Mouse (Mus musculus) forebrain, embryonic 12.5 days (tissue): ENCODE measurements at regions not wholly inside any gene's neighbourhood (a gene's known extent, or its start where the extent isn't known, plus 50 kb on each side); places are given as distances from the start of the nearest gene placed in this dataset.

ENCODE experiments used
- ATAC-seq: fragments of 200-750 bp; cut with Nextera tagmentation; 2 replicates; pipeline ENCODE4 v1.8.0; 2017; ENCODE audit warnings: moderate TSS enrichment; ENCODE audit not compliant: low FRiP score
- H3K27ac ChIP-seq: fragments of 300-500 bp; sonication (generic); 2 replicates; pipeline ENCODE4 v1.5.1; 2016; ENCODE audit warnings: mild to moderate bottlenecking
- H3K27me3 ChIP-seq: fragments of 300-500 bp; sonication (generic); 2 replicates; pipeline ENCODE4 v1.6.1; 2016; ENCODE audit warnings: mild to moderate bottlenecking
- H3K36me3 ChIP-seq: fragments of 300-500 bp; sonication (generic); replicated peaks from 2 replicates; pipeline ENCODE4 v1.6.1; 2016; ENCODE audit warnings: mild to moderate bottlenecking
- H3K4me1 ChIP-seq: fragments of 300-500 bp; sonication (generic); 2 replicates; pipeline ENCODE4 v1.6.1; 2016
- H3K4me2 ChIP-seq: fragments of 300-500 bp; sonication (generic); 2 replicates; pipeline ENCODE4 v1.6.1; 2016; ENCODE audit warnings: mild to moderate bottlenecking, moderate library complexity
- H3K4me3 ChIP-seq: fragments of 300-500 bp; sonication (generic); replicated peaks from 2 replicates; pipeline ENCODE4 v1.5.1; 2016; ENCODE audit warnings: mild to moderate bottlenecking
- H3K9ac ChIP-seq: fragments of 300-500 bp; sonication (generic); 2 replicates; pipeline ENCODE4 v1.6.1; 2016; ENCODE audit warnings: mild to moderate bottlenecking
- H3K9me3 ChIP-seq: fragments of 300-500 bp; sonication (generic); 2 replicates; pipeline ENCODE4 v1.6.1; 2016
- WGBS: fragments of 180-500 bp; shearing (Covaris S2); methylation state at CpG from one replicate; pipeline ENCODE4 v1.1.7; 2016; 5-methylcytosine and 5-hydroxymethylcytosine counted together

GRCm38 (mm10) chr9:90434902-90435301 lies 164.3 kb upstream of the Tbc1d2b start:
- 60% methylated on average over 4 of the region's 4 CpGs for WGBS
- Histone ChIP-seq H3K9ac (no peak overlapping the region), H3K4me1 (no peaks in the 10 kb centered on the region), H3K27ac (no peak overlapping the region), H3K4me3 (no peak overlapping the region), H3K4me2 (no peak overlapping the region), H3K9me3 (no peaks in the 10 kb centered on the region), H3K27me3 (no peaks in the 10 kb centered on the region), H3K36me3 (no peaks in the 10 kb centered on the region)
- no peak for ATAC-seq

DNA sequence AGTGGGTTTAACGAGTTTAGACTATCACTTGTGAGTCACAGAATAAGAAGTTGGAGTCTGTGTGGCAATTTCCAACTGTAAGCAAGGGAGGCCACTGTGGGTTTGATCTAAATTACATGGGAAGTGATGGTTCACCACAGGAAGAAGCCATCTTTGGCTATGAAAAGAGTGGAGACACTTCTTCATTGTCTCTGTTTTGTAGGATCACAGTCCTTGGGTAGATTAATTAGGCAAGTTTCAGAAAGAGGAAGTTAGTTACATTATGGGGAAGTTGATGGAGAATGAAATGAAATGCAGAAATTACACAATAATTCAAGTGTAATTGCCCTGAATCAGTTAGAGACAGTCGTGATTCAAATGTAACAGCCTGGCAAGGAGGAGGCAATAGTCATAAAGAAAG lies 160.3 kb upstream of the Tbc1d2b start:
- no peak overlapping the region for H3K9ac ChIP-seq
- no peak for ATAC-seq
- no peaks in the 10 kb centered on the region for H3K9me3 ChIP-seq
- no peak overlapping the region for H3K27ac ChIP-seq
- no peaks in the 10 kb centered on the region for H3K4me1 ChIP-seq
- no peak overlapping the region for H3K4me2 ChIP-seq
- H3K36me3 ChIP-seq, result no peaks in the 10 kb centered on the region
- no peak overlapping the region for H3K4me3 ChIP-seq
- 81% methylated on average over 2 of the region's 2 CpGs for WGBS
- H3K27me3 ChIP-seq, result no peaks in the 10 kb centered on the region

DNA sequence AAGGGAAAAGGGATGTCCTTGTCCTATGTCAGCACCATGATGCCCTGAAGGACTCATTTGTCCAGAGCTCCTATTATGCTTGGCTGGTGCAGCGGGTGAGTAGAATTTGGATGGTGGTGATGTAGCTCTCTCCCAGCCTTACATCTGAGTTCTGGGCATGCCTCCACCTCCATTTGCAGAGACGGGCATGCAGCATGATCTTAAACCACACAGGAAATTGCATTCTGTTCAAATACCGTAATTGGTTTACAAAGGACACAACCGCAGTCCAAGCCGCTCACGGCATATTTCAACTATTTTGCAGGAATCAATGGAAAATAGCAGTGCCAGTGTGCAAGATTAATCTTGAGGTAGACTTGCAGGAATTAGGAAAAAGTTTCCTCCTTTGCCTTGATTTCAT lies 151.1 kb upstream of the Tbc1d2b start:
- H3K4me1 ChIP-seq, result no peaks in the 10 kb centered on the region
- H3K9me3 ChIP-seq, result no peaks in the 10 kb centered on the region
- H3K4me3 ChIP-seq, result no peak overlapping the region
- ATAC-seq, result no peak
- no peak overlapping the region for H3K27ac ChIP-seq
- H3K9ac ChIP-seq, result no peak overlapping the region
- H3K27me3 ChIP-seq, result no peaks in the 10 kb centered on the region
- H3K36me3 ChIP-seq, result no peaks in the 10 kb centered on the region
- no peak overlapping the region for H3K4me2 ChIP-seq
- WGBS, result 97% methylated on average over 6 of the region's 6 CpGs

- no peak for ATAC-seq
- H3K4me3 ChIP-seq, result no peak overlapping the region
- no peaks in the 10 kb centered on the region for H3K27me3 ChIP-seq
- no peak overlapping the region for H3K4me2 ChIP-seq
- no peak overlapping the region for H3K9ac ChIP-seq
- H3K36me3 ChIP-seq, result no peaks in the 10 kb centered on the region
- 91% methylated on average over 7 of the region's 7 CpGs for WGBS
- no peaks in the 10 kb centered on the region for H3K9me3 ChIP-seq
- no peak overlapping the region for H3K27ac ChIP-seq
- H3K4me1 ChIP-seq, result no peaks in the 10 kb centered on the region
Measured at GRCm38 (mm10) chr9:90419762-90420541, 149.3 kb upstream of the Tbc1d2b start.

DNA sequence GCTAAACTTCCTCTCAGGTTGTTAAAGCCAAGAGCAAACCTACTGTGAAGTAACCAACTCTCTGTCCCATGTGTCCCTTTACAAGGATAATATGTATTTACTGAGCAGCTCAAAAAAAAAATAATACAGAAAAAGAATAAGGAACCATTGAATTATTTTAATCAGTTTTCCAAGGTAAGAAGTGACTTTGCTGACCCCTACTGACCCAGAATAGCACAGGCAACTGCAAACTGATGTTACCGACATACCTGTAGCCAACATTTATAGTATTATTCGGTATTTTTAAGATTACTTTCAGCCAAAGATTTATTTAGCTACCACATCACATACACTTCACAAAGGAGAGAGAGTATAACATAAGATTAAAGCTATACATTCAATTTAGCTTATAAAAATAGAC lies 138.2 kb upstream of the Tbc1d2b start:
- H3K36me3 ChIP-seq, result no peaks in the 10 kb centered on the region
- H3K4me3 ChIP-seq, result no peak overlapping the region
- no peak overlapping the region for H3K9ac ChIP-seq
- no peaks in the 10 kb centered on the region for H3K27me3 ChIP-seq
- no peaks in the 10 kb centered on the region for H3K9me3 ChIP-seq
- H3K27ac ChIP-seq, result no peak overlapping the region
- WGBS, result 65% methylated on average over 2 of the region's 2 CpGs
- no peak overlapping the region for H3K4me2 ChIP-seq
- H3K4me1 ChIP-seq, result no peaks in the 10 kb centered on the region
- no peak for ATAC-seq

GRCm38 (mm10) chr9:90407573-90407972 lies 137.0 kb upstream of the Tbc1d2b start:
- H3K9ac ChIP-seq, result no peak overlapping the region
- H3K9me3 ChIP-seq, result no peaks in the 10 kb centered on the region
- H3K4me1 ChIP-seq, result no peaks in the 10 kb centered on the region
- H3K4me2 ChIP-seq, result no peak overlapping the region
- no peak overlapping the region for H3K4me3 ChIP-seq
- ATAC-seq, result no peak
- H3K36me3 ChIP-seq, result no peaks in the 10 kb centered on the region
- no peak overlapping the region for H3K27ac ChIP-seq
- WGBS, result 87% methylated on average over 1 of the region's 1 CpGs
- no peaks in the 10 kb centered on the region for H3K27me3 ChIP-seq

DNA sequence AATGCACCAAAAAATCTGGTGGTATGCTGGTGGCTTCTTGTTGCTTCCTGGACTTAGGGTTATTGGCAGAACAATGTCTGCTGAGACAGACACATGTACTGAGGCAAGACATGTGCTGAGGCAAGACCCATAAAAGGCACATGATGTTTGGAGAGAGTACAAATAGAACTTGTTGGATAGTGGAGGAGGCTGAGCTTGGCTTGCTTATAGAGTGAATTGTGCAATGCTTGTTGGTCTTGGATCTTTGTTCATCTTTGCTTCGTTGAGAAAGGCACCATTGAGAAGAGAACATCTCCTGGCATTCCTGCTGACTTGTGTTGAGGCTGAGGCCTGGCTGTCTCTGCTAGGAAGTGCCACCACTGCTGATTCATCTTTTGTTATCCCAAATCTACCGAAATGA lies 117.8 kb upstream of the Tbc1d2b start:
- no peak overlapping the region for H3K4me2 ChIP-seq
- H3K4me3 ChIP-seq, result no peak overlapping the region

DNA sequence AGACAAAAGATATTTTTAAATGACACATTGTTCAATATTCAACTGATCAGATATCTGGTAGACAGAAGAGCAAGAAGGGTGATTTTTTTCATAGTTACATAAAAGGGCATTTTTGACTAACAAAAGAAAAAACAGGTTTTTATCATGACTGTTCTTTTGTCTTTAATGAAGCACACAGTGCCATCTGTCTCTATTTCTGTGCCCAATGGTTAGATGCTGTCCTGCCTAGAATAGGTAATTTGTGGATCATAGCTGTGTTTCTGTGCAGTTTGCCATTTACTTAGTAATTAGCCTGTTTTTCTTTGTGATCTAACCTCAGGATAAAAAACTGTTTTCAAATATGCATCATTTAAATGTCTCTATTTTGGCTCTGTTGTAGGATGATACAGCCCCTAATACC lies 114.4 kb upstream of the Tbc1d2b start:
- no peak overlapping the region for H3K4me3 ChIP-seq
- H3K9ac ChIP-seq, result no peak overlapping the region
- H3K4me2 ChIP-seq, result no peak overlapping the region
- ATAC-seq, result no peak
- no peaks in the 10 kb centered on the region for H3K4me1 ChIP-seq
- no peaks in the 10 kb centered on the region for H3K9me3 ChIP-seq
- H3K27ac ChIP-seq, result no peak overlapping the region
- H3K27me3 ChIP-seq, result no peaks in the 10 kb centered on the region
- no peaks in the 10 kb centered on the region for H3K36me3 ChIP-seq

More for the DNA sequence above, 117.8 kb upstream of the Tbc1d2b start:
- Histone ChIP-seq H3K9ac (no peak overlapping the region), H3K4me1 (no peaks in the 10 kb centered on the region), H3K9me3 (no peaks in the 10 kb centered on the region), H3K27me3 (no peaks in the 10 kb centered on the region), H3K36me3 (no peaks in the 10 kb centered on the region), H3K27ac (no peak overlapping the region)
- WGBS, result 80% methylated on average over 2 of the region's 2 CpGs
- ATAC-seq, result no peak

- Histone ChIP-seq H3K9me3 (no peaks in the 10 kb centered on the region), H3K27me3 (no peaks in the 10 kb centered on the region), H3K36me3 (no peaks in the 10 kb centered on the region), H3K4me2 (no peak overlapping the region), H3K4me3 (no peak overlapping the region), H3K27ac (no peak overlapping the region), H3K9ac (no peak overlapping the region), H3K4me1 (no peaks in the 10 kb centered on the region)
- ATAC-seq, result no peak
Measured at GRCm38 (mm10) chr9:90380099-90380498, 109.5 kb upstream of the Tbc1d2b start.

GRCm38 (mm10) chr9:90369568-90369967 lies 99.0 kb upstream of the Tbc1d2b start:
- no peak overlapping the region for H3K4me2 ChIP-seq
- H3K27me3 ChIP-seq, result no peaks in the 10 kb centered on the region
- H3K4me1 ChIP-seq, result no peaks in the 10 kb centered on the region
- no peak overlapping the region for H3K27ac ChIP-seq
- H3K9ac ChIP-seq, result no peak overlapping the region
- no peaks in the 10 kb centered on the region for H3K36me3 ChIP-seq
- H3K4me3 ChIP-seq, result no peak overlapping the region
- 76% methylated on average over 2 of the region's 2 CpGs for WGBS
- no peaks in the 10 kb centered on the region for H3K9me3 ChIP-seq
- no peak for ATAC-seq

GRCm38 (mm10) chr9:90367745-90368144 lies 97.1 kb upstream of the Tbc1d2b start:
- H3K4me1 ChIP-seq, result no peaks in the 10 kb centered on the region
- no peak overlapping the region for H3K4me3 ChIP-seq
- no peaks in the 10 kb centered on the region for H3K9me3 ChIP-seq
- H3K27me3 ChIP-seq, result no peaks in the 10 kb centered on the region
- no peak for ATAC-seq
- no peak overlapping the region for H3K4me2 ChIP-seq
- 80% methylated on average over 3 of the region's 3 CpGs for WGBS
- H3K36me3 ChIP-seq, result no peaks in the 10 kb centered on the region
- no peak overlapping the region for H3K27ac ChIP-seq
- no peak overlapping the region for H3K9ac ChIP-seq

DNA sequence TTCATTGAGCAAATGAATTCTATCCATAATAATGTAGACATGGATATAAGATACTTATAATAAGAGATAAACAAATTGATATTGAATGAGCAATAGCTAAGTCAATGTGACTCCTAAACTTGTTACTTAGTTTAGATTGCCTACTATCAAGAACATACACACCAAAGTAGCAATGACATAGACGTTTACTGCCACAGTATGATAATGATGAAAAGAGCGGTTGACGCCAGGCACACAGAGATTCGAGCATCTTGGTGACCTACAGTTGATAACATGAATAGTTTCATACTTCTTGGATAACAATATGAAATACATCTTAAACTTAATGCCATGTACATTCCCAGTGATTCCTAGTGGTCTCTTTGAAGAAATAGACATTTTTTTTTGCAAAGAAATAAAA lies 55.9 kb upstream of the Tbc1d2b start:
- Histone ChIP-seq H3K9me3 (no peaks in the 10 kb centered on the region), H3K4me3 (no peak overlapping the region), H3K27me3 (no peaks in the 10 kb centered on the region), H3K27ac (no peak overlapping the region), H3K4me1 (no peaks in the 10 kb centered on the region), H3K9ac (no peak overlapping the region), H3K36me3 (no peaks in the 10 kb centered on the region), H3K4me2 (no peak overlapping the region)
- 89% methylated on average over 4 of the region's 4 CpGs for WGBS
- ATAC-seq, result no peak
